Mouse (Mus musculus) MEL (cell line): Measurements from ENCODE around the gene Fbxl2.

Source experiments
- CTCF ChIP-seq, 3 experiments: IDR thresholded peaks in 2 of 3; conservative IDR thresholded peaks in 1 of 3; 2 replicates each; pipeline ENCODE4 v1.5.1; 2011 to 2012; ENCODE audit warnings: low read length in 3 of 3, low read depth in 2 of 3, mild to moderate bottlenecking in 2 of 3, improper control_type of control experiment in 1 of 3, inconsistent platforms in 1 of 3, mixed read lengths in 1 of 3, moderate library complexity in 1 of 3; ENCODE audit not compliant: control insufficient read depth in 1 of 3, insufficient read depth in 1 of 3, poor library complexity in 1 of 3, severe bottlenecking in 1 of 3
- E2F4 ChIP-seq: IDR thresholded peaks from 2 replicates; pipeline ENCODE4 v1.6.1; 2011; ENCODE audit warnings: low read depth, low read length, improper control_type of control experiment, borderline replicate concordance
- EP300 ChIP-seq, 2 experiments: IDR thresholded peaks; 2 replicates each; pipeline ENCODE4 v1.6.1; 2011; ENCODE audit warnings: improper control_type of control experiment in 2 of 2, low read length in 2 of 2, low read depth in 1 of 2, mild to moderate bottlenecking in 1 of 2
- MAFK ChIP-seq: IDR thresholded peaks from 2 replicates; pipeline ENCODE4 v1.6.1; 2011; ENCODE audit warnings: low read depth, mild to moderate bottlenecking, low read length, improper control_type of control experiment, borderline replicate concordance
- MAX ChIP-seq: IDR thresholded peaks from 2 replicates; pipeline ENCODE4 v1.6.1; 2011; ENCODE audit warnings: low read length, improper control_type of control experiment
- POLR2A ChIP-seq, 2 experiments: IDR thresholded peaks; 2 replicates each; pipeline ENCODE4 v1.6.1; 2011 to 2012; ENCODE audit warnings: low read length in 2 of 2, mild to moderate bottlenecking in 2 of 2, control low read depth in 1 of 2, improper control_type of control experiment in 1 of 2, low read depth in 1 of 2, moderate library complexity in 1 of 2; ENCODE audit not compliant: control insufficient read depth in 1 of 2, insufficient read depth in 1 of 2, poor library complexity in 1 of 2
- SIN3A ChIP-seq: IDR thresholded peaks from 2 replicates; pipeline ENCODE4 v1.6.1; 2012; ENCODE audit warnings: low read length, improper control_type of control experiment, inconsistent platforms
- TAL1 ChIP-seq: IDR thresholded peaks from 2 replicates; pipeline ENCODE4 v1.6.1; 2012; ENCODE audit warnings: mild to moderate bottlenecking, inconsistent platforms, low read length, moderate library complexity, mixed read lengths
- USF1 ChIP-seq: IDR thresholded peaks from 2 replicates; pipeline ENCODE4 v1.6.1; 2014; ENCODE audit warnings: low read depth, mild to moderate bottlenecking, inconsistent platforms, low read length, improper control_type of control experiment, moderate library complexity

- TF ChIP-seq MAX (no peak; the same call in 1 of the 2 replicates), POLR2A (IDR thresholded peaks at IDR 0.05; ENCODE audit: control insufficient read depth in 1 of 2, insufficient read depth in 1 of 2, low read depth in 1 of 2, low read length in 2 of 2, poor library complexity in 1 of 2) (0 out of 4 replicates have a peak, but pooled peaks of 1 of the 2 experiments have one; percentile 34), EP300 (IDR thresholded peaks at IDR 0.05; ENCODE audit: low read depth in 1 of 2, low read length in 2 of 2) (no peak), MAFK (no peak), USF1 (no peak), TAL1 (no peak), CTCF (IDR thresholded peaks at IDR 0.05 in 2 of 3, conservative IDR thresholded peaks at IDR 0.05 in 1 of 3; ENCODE audit: control insufficient read depth in 1 of 3, insufficient read depth in 1 of 3, low read depth in 2 of 3, low read length in 3 of 3, poor library complexity in 1 of 3, severe bottlenecking in 1 of 3) (no peak), SIN3A (no peak; the same call in none of the 2 replicates), E2F4 (no peak)
These were observed 113.9 kb downstream of the Fbxl2 start for GRCm38 (mm10) chr9:113932100-113932470.
